Mouse (Mus musculus): ENCODE measurements around the gene Sobp. TPM values are rescaled to one million over a fixed set of nuclear protein-coding genes. Genes with fewer than 3 reads are reported as not detected.

Gene Sobp
- polyA plus RNA-seq, 1 experiment from 2014 or later = 3.4 TPM

DNA sequence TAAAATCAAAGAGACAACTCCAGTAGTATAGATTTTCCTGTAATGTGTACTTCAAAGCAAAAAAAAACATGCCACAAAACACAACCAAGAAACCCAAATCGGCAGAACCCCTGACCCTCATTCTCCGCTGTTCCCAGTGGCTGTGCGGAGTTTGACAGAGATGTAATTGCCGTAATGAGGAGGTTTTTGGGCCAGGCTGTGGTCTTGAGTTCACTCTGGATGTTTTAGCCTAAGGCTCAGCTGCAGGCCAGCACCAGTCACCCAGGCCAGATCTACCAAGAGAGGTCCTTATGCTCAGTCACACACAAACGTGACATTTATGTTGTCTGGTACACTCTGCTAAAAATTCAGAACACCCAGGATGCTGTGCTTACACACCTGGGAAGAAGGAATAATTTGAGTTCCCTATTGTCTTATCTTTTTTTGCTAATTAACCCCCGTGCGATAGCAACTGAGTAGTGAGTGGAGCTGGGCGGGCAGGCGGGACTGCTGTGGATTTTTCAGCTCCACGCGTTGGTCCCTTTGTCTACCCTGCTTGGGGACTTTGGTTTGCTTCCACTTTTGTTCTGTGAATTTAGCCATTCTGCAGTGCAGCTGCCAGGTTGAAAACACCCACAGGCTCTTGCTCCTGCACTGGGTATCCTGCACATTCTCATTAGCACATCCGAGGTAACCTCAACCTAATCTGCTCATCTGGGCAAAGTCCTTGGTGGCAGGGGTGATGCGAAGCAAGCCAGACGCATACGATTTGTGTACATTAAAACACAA, 140.7 kb downstream of the Sobp start:
- no peak overlapping the region for H3K4me3 ChIP-seq (ENCODE audit: low read depth, low read length)
- no peaks in the 10 kb centered on the region for H3K9me3 ChIP-seq (ENCODE audit: control insufficient read depth, low read depth, low read length)
- H3K27me3 ChIP-seq (ENCODE audit: control insufficient read depth, insufficient read depth, low read length) = no peaks in the 10 kb centered on the region
- H3K9ac ChIP-seq (replicated peaks; ENCODE audit: low read depth, low read length) = no peak overlapping the region
- no peaks in the 10 kb centered on the region for H3K4me1 ChIP-seq (ENCODE audit: control insufficient read depth, insufficient read depth, low read length)
- H3K27ac ChIP-seq (ENCODE audit: low read length) = no peak overlapping the region
- no peak for ATAC-seq (ENCODE audit: insufficient number of reproducible peaks, insufficient read depth, low FRiP score, low read depth)
- H3K36me3 ChIP-seq (ENCODE audit: control insufficient read depth, insufficient read depth, low read length) = no peaks in the 10 kb centered on the region
- no peak overlapping the region for H3K4me2 ChIP-seq (replicated peaks; ENCODE audit: low read depth, low read length)
- 78% methylated on average over 15 of the region's 15 CpGs for WGBS

DNA sequence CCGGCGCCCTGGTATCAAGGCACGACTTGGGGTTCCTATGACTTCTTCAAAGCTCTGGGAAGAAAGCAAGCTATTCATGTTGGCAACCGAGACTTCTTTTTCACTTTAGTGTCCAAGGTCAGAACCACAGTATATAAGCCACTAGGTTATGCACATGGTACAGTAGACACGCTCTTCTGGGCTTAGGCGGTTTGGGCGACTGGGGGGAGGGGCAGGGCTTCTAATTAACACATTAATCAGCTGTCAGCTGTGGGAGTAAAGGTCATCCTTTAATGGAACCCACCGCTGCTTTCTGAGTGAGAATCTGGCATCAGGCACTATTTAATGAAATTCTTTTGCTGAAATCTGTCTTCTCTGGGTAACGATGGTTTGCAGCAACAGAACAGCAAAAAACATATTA, 147.3 kb downstream of the Sobp start:
- no peaks in the 10 kb centered on the region for H3K9me3 ChIP-seq (ENCODE audit: control insufficient read depth, low read depth, low read length)
- ATAC-seq (ENCODE audit: insufficient number of reproducible peaks, insufficient read depth, low FRiP score, low read depth) = no peak
- no peak overlapping the region for H3K27ac ChIP-seq (ENCODE audit: low read length)
- WGBS = 42% methylated on average over 9 of the region's 9 CpGs
- H3K27me3 ChIP-seq (ENCODE audit: control insufficient read depth, insufficient read depth, low read length) = peaks cover 14% of the 10 kb centered on the region
- H3K9ac ChIP-seq (replicated peaks; ENCODE audit: low read depth, low read length) = no peak overlapping the region
- H3K4me2 ChIP-seq (replicated peaks; ENCODE audit: low read depth, low read length) = no peak overlapping the region
- no peak overlapping the region for H3K4me3 ChIP-seq (ENCODE audit: low read depth, low read length)
- no peaks in the 10 kb centered on the region for H3K36me3 ChIP-seq (ENCODE audit: control insufficient read depth, insufficient read depth, low read length)
- peaks cover 6% of the 10 kb centered on the region; the same call in 1 of the 2 replicates for H3K4me1 ChIP-seq (ENCODE audit: control insufficient read depth, insufficient read depth, low read length)

DNA sequence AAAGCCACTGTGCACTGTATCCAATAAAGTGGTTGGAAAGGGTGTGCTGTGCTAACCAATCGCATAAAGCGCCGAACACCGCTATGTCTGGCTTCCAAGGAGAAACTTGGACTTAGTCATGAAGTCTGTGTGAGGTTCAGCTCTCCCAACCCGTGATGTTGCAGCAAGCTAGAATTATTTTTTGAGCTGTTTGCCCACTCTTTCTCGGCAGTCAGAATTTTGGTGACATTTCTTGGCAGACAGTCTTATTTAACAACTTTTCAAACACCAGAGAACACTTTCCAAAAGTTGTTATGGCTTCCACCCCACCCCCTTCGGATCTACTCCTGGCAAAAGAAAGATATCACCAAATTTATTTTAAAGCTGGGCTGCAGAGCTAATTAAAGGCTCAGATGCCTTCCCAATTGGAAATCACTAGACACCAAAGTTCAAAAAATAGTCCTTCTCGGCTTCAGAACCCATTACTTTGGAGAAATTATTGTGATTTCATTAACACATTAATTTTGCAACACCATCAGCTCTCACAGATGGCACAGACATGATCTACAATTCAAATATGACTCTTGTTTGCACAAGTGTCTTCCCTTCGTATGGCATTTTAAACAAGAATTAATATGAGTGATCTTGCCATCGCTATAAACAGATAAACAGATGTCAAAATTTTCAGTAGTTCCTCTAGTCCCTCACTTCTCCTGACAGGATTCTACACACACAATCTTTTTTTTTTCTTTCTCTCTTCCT, 150.7 kb downstream of the Sobp start:
- no peaks in the 10 kb centered on the region for H3K36me3 ChIP-seq (ENCODE audit: control insufficient read depth, insufficient read depth, low read length)
- ATAC-seq (ENCODE audit: insufficient number of reproducible peaks, insufficient read depth, low FRiP score, low read depth) = no peak
- H3K9me3 ChIP-seq (ENCODE audit: control insufficient read depth, low read depth, low read length) = no peaks in the 10 kb centered on the region

DNA sequence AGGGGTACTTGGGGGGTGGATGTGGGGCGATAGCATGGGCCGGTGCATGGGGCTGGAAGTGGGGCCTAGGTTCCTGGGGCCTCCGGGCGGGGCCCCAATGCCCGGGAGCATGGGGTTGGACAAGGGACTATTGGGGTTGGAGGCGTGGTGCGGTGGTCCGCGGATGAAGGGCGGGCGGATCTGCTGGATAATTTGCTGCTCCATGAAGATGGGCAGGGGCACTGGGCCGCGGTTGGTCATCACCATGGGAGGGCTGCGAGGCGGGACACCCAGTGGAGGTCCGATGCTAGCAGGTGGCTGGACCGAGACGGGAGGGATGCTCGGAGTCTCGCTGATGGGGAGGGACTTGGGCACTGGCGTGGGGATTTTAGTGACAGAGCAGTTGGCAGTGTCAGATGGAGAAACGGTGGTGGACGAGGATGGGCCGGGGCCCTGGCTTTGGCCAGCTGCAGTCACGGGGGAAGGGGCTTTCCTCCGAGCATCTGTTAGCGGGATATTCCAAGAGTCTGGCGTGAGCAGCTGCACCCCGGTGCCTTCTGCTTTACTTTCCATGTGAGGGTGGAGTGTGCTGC, 152.1 kb downstream of the Sobp start:
- Histone ChIP-seq H3K9ac (replicated peaks; ENCODE audit: low read depth, low read length) (no peak overlapping the region; the same call in 1 of the 2 replicates), H3K27me3 (ENCODE audit: control insufficient read depth, insufficient read depth, low read length) (peaks cover 28% of the 10 kb centered on the region)
- no peak for ATAC-seq (ENCODE audit: insufficient number of reproducible peaks, insufficient read depth, low FRiP score, low read depth)

More for the DNA sequence above, 150.7 kb downstream of the Sobp start:
- H3K27me3 ChIP-seq (ENCODE audit: control insufficient read depth, insufficient read depth, low read length) = peaks cover 28% of the 10 kb centered on the region
- no peak overlapping the region for H3K4me2 ChIP-seq (replicated peaks; ENCODE audit: low read depth, low read length)
- H3K4me1 ChIP-seq (ENCODE audit: control insufficient read depth, insufficient read depth, low read length) = peaks cover 13% of the 10 kb centered on the region; the same call in 1 of the 2 replicates
- H3K9ac ChIP-seq (replicated peaks; ENCODE audit: low read depth, low read length) = no peak overlapping the region
- no peak overlapping the region for H3K27ac ChIP-seq (ENCODE audit: low read length)
- 78% methylated on average over 10 of the region's 10 CpGs for WGBS
- H3K4me3 ChIP-seq (ENCODE audit: low read depth, low read length) = no peak overlapping the region

DNA sequence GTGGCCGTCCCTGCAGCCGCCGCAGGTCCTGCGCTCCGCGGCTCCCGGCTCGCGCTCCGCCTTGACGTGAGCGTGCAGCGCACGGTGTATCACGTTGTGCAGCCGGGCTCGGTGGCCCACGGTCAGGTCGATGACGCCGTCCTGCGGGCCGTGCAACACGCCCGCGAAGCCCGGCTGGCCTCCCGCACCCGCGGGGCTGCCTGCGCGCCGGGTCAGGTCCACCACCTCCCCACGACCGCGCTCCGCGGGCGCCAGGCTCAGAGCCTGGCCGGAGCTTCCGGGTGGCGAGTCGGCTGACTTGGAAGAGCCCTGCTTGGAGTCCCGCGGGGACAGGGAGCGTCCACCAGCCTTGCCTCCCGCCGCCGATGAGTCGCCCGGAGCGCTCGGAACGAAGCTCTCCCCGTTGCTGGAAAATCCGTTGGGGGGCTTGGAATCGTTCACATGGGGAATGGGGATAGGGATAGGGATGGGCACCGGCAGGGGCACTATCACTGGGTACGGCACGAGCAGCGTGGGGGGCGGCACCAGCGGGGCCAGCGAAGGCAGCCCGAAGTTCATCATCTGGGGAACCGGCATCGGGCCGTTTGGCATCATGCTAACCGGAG, 152.7 kb downstream of the Sobp start:
- peaks cover 28% of the 10 kb centered on the region for H3K27me3 ChIP-seq (ENCODE audit: control insufficient read depth, insufficient read depth, low read length)

More for the DNA sequence above, 152.1 kb downstream of the Sobp start:
- Histone ChIP-seq H3K9me3 (ENCODE audit: control insufficient read depth, low read depth, low read length) (no peaks in the 10 kb centered on the region), H3K27ac (ENCODE audit: low read length) (no peak overlapping the region), H3K4me3 (ENCODE audit: low read depth, low read length) (peak overlapping the region; percentile 51), H3K36me3 (ENCODE audit: control insufficient read depth, insufficient read depth, low read length) (no peaks in the 10 kb centered on the region), H3K4me1 (ENCODE audit: control insufficient read depth, insufficient read depth, low read length) (peaks cover 10% of the 10 kb centered on the region; the same call in 1 of the 2 replicates), H3K4me2 (replicated peaks; ENCODE audit: low read depth, low read length) (peak overlapping the region; percentile 99)
- 6% methylated on average over 29 of the region's 29 CpGs for WGBS

DNA sequence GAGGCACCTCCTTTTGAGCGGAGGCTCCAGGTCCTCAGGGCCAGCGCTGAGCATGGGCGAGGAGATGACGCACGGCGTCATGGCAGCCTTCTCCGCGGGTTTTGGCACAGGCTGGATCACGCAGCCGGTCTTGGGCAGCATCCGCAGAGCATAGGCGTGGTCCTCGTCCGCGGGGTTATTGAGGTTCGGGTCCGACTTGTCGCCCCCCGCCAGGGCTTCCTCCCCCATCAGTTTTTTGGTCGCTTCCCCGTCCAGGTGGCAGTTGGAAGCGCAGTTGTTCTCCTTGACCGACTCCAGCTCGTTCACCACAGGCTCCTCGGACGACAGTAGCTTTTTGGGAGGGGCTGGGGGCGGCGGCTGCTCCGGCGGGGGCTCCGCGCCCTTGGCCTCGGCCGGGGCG, 153.3 kb downstream of the Sobp start:
- Histone ChIP-seq H3K4me3 (ENCODE audit: low read depth, low read length) (peak overlapping the region; percentile 51), H3K27me3 (ENCODE audit: control insufficient read depth, insufficient read depth, low read length) (peaks cover 28% of the 10 kb centered on the region), H3K9me3 (ENCODE audit: control insufficient read depth, low read depth, low read length) (no peaks in the 10 kb centered on the region), H3K27ac (ENCODE audit: low read length) (no peak overlapping the region), H3K4me2 (replicated peaks; ENCODE audit: low read depth, low read length) (peak overlapping the region; percentile 99), H3K36me3 (ENCODE audit: control insufficient read depth, insufficient read depth, low read length) (no peaks in the 10 kb centered on the region), H3K9ac (replicated peaks; ENCODE audit: low read depth, low read length) (peak overlapping the region; percentile 40; the same call in 1 of the 2 replicates), H3K4me1 (ENCODE audit: control insufficient read depth, insufficient read depth, low read length) (peaks cover 10% of the 10 kb centered on the region; the same call in 1 of the 2 replicates)
- ATAC-seq (ENCODE audit: insufficient number of reproducible peaks, insufficient read depth, low FRiP score, low read depth) = no peak; the same call in 1 of the 2 replicates
- WGBS = 5% methylated on average over 35 of the region's 35 CpGs

More for the DNA sequence above, 152.7 kb downstream of the Sobp start:
- no peaks in the 10 kb centered on the region for H3K36me3 ChIP-seq (ENCODE audit: control insufficient read depth, insufficient read depth, low read length)
- H3K4me1 ChIP-seq (ENCODE audit: control insufficient read depth, insufficient read depth, low read length) = peaks cover 10% of the 10 kb centered on the region; the same call in 1 of the 2 replicates
- no peaks in the 10 kb centered on the region for H3K9me3 ChIP-seq (ENCODE audit: control insufficient read depth, low read depth, low read length)
- H3K9ac ChIP-seq (replicated peaks; ENCODE audit: low read depth, low read length) = peak overlapping the region; percentile 40; the same call in 1 of the 2 replicates
- peak overlapping the region; percentile 99 for H3K4me2 ChIP-seq (replicated peaks; ENCODE audit: low read depth, low read length)
- H3K4me3 ChIP-seq (ENCODE audit: low read depth, low read length) = peak overlapping the region; percentile 51
- ATAC-seq (ENCODE audit: insufficient number of reproducible peaks, insufficient read depth, low FRiP score, low read depth) = peak; percentile 63; the same call in 1 of the 2 replicates
- H3K27ac ChIP-seq (ENCODE audit: low read length) = no peak overlapping the region
- under 1% methylated on average over 62 of the region's 69 CpGs for WGBS

DNA sequence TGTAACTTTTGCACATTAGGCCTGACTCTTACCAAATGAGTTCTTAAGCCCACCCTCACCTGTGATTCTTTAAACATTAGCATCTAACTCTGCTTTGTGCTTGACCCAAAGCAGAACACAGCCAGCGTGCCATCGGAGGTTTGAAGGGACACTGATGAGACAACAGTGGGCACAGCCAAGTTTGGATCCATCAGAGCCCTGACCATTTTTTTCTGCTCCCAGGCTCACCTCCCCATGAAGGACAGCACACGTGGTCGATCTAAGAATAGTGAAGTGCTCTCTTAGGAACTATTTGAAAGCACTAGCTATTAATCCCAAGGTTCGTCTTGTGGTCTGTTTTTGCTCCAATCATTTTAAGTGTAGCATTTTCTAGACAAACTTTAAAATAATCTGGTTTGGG, 159.5 kb downstream of the Sobp start:
- ATAC-seq (ENCODE audit: insufficient number of reproducible peaks, insufficient read depth, low FRiP score, low read depth) = no peak
- Histone ChIP-seq H3K4me2 (replicated peaks; ENCODE audit: low read depth, low read length) (no peak overlapping the region), H3K27ac (ENCODE audit: low read length) (no peak overlapping the region), H3K36me3 (ENCODE audit: control insufficient read depth, insufficient read depth, low read length) (no peaks in the 10 kb centered on the region), H3K9me3 (ENCODE audit: control insufficient read depth, low read depth, low read length) (no peaks in the 10 kb centered on the region), H3K27me3 (ENCODE audit: control insufficient read depth, insufficient read depth, low read length) (0 out of 2 replicates have a peak, but pooled peaks cover 5% of the 10 kb centered on the region), H3K4me3 (ENCODE audit: low read depth, low read length) (no peak overlapping the region), H3K4me1 (ENCODE audit: control insufficient read depth, insufficient read depth, low read length) (no peaks in the 10 kb centered on the region), H3K9ac (replicated peaks; ENCODE audit: low read depth, low read length) (no peak overlapping the region)
- 86% methylated on average over 5 of the region's 5 CpGs for WGBS

DNA sequence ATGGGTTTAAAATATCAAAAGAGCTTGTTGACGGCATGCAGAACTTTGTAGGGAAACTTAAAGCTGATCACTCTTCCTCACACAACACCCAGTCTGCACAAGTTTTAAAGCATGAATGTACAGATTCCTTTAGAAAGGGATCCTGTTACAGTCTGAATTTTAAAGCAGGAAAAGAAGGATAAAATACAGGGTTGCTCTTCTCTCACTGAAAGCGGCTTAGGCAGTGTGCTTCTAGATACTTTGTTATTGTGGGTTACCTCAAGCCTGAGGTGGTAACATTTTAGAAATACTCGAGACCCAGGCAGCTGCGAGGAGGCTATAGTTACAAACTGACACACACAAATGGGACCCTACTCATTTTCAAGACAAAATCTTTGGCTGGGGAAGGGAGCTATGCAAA, 160.0 kb downstream of the Sobp start:
- Histone ChIP-seq H3K27me3 (ENCODE audit: control insufficient read depth, insufficient read depth, low read length) (0 out of 2 replicates have a peak, but pooled peaks cover under 1% of the 10 kb centered on the region), H3K4me2 (replicated peaks; ENCODE audit: low read depth, low read length) (no peak overlapping the region), H3K27ac (ENCODE audit: low read length) (no peak overlapping the region), H3K9ac (replicated peaks; ENCODE audit: low read depth, low read length) (no peak overlapping the region), H3K4me3 (ENCODE audit: low read depth, low read length) (no peak overlapping the region), H3K36me3 (ENCODE audit: control insufficient read depth, insufficient read depth, low read length) (no peaks in the 10 kb centered on the region), H3K4me1 (ENCODE audit: control insufficient read depth, insufficient read depth, low read length) (no peaks in the 10 kb centered on the region), H3K9me3 (ENCODE audit: control insufficient read depth, low read depth, low read length) (no peaks in the 10 kb centered on the region)
- WGBS = 78% methylated on average over 4 of the region's 4 CpGs
- no peak for ATAC-seq (ENCODE audit: insufficient number of reproducible peaks, insufficient read depth, low FRiP score, low read depth)
